Mouse (Mus musculus): ENCODE measurements at regions not wholly inside any gene's neighbourhood (a gene's known extent, or its start where the extent isn't known, plus 50 kb on each side); places are given as distances from the start of the nearest gene placed in this dataset.

- ATAC-seq (ENCODE audit: insufficient read depth, low FRiP score): no peak
- 60% methylated on average over 8 of the region's 8 CpGs for WGBS
- H3K27ac ChIP-seq (ENCODE audit: low read length): 0 out of 2 replicates have a peak overlapping the region, but pooled peaks have one; percentile 66
Observed at GRCm38 (mm10) chr17:79964850-79965249, 68.9 kb upstream of the Atl2 start.

GRCm38 (mm10) chr17:79963330-79963729 is 67.4 kb upstream of the Atl2 start:
- ATAC-seq (ENCODE audit: insufficient read depth, low FRiP score): no peak
- Histone ChIP-seq H3K4me1 (ENCODE audit: control insufficient read depth, insufficient read depth, low read length) (peaks cover 4% of the 10 kb centered on the region), H3K9me3 (replicated peaks; ENCODE audit: control insufficient read depth, low read length) (no peaks in the 10 kb centered on the region), H3K4me3 (replicated peaks; ENCODE audit: low read length) (no peak overlapping the region), H3K36me3 (ENCODE audit: control insufficient read depth, insufficient read depth, low read length) (no peaks in the 10 kb centered on the region), H3K9ac (ENCODE audit: low read length) (no peak overlapping the region), H3K27ac (ENCODE audit: low read length) (no peak overlapping the region), H3K4me2 (ENCODE audit: low read depth, low read length) (no peak overlapping the region), H3K27me3 (ENCODE audit: control insufficient read depth, insufficient read depth, low read length) (no peaks in the 10 kb centered on the region)
- 63% methylated on average over 2 of the region's 2 CpGs for WGBS

More at GRCm38 (mm10) chr17:79964850-79965249, 68.9 kb upstream of the Atl2 start:
- Histone ChIP-seq H3K9me3 (replicated peaks; ENCODE audit: control insufficient read depth, low read length) (no peaks in the 10 kb centered on the region), H3K4me2 (ENCODE audit: low read depth, low read length) (no peak overlapping the region), H3K27me3 (ENCODE audit: control insufficient read depth, insufficient read depth, low read length) (no peaks in the 10 kb centered on the region), H3K4me3 (replicated peaks; ENCODE audit: low read length) (no peak overlapping the region), H3K36me3 (ENCODE audit: control insufficient read depth, insufficient read depth, low read length) (no peaks in the 10 kb centered on the region), H3K4me1 (ENCODE audit: control insufficient read depth, insufficient read depth, low read length) (peaks cover 18% of the 10 kb centered on the region; the same call in 1 of the 2 replicates), H3K9ac (ENCODE audit: low read length) (no peak overlapping the region)

- no peak overlapping the region for H3K27ac ChIP-seq (ENCODE audit: low read length)
- H3K4me1 ChIP-seq (ENCODE audit: control insufficient read depth, insufficient read depth, low read length): no peaks in the 10 kb centered on the region; the same call in 1 of the 2 replicates
- H3K27me3 ChIP-seq (ENCODE audit: control insufficient read depth, insufficient read depth, low read length): no peaks in the 10 kb centered on the region
- WGBS: 30% methylated on average over 9 of the region's 9 CpGs
- no peak overlapping the region for H3K4me3 ChIP-seq (replicated peaks; ENCODE audit: low read length)
- H3K36me3 ChIP-seq (ENCODE audit: control insufficient read depth, insufficient read depth, low read length): no peaks in the 10 kb centered on the region
- no peak overlapping the region for H3K4me2 ChIP-seq (ENCODE audit: low read depth, low read length)
- no peaks in the 10 kb centered on the region for H3K9me3 ChIP-seq (replicated peaks; ENCODE audit: control insufficient read depth, low read length)
- no peak overlapping the region for H3K9ac ChIP-seq (ENCODE audit: low read length)
- no peak for ATAC-seq (ENCODE audit: insufficient read depth, low FRiP score)
Observed at GRCm38 (mm10) chr17:79961391-79961790, 65.5 kb upstream of the Atl2 start.

- Histone ChIP-seq H3K9me3 (replicated peaks; ENCODE audit: control insufficient read depth, low read length) (no peaks in the 10 kb centered on the region), H3K36me3 (ENCODE audit: control insufficient read depth, insufficient read depth, low read length) (no peaks in the 10 kb centered on the region), H3K4me3 (replicated peaks; ENCODE audit: low read length) (no peak overlapping the region), H3K27me3 (ENCODE audit: control insufficient read depth, insufficient read depth, low read length) (no peaks in the 10 kb centered on the region), H3K9ac (ENCODE audit: low read length) (no peak overlapping the region), H3K4me1 (ENCODE audit: control insufficient read depth, insufficient read depth, low read length) (no peaks in the 10 kb centered on the region; the same call in 1 of the 2 replicates), H3K27ac (ENCODE audit: low read length) (no peak overlapping the region), H3K4me2 (ENCODE audit: low read depth, low read length) (no peak overlapping the region)
- no peak for ATAC-seq (ENCODE audit: insufficient read depth, low FRiP score)
- 42% methylated on average over 3 of the region's 3 CpGs for WGBS
Observed at GRCm38 (mm10) chr17:79960688-79961087, 64.8 kb upstream of the Atl2 start.

GRCm38 (mm10) chr17:79955267-79955666 is 59.3 kb upstream of the Atl2 start:
- H3K27me3 ChIP-seq (ENCODE audit: control insufficient read depth, insufficient read depth, low read length): no peaks in the 10 kb centered on the region
- WGBS: 21% methylated on average over 1 of the region's 1 CpGs
- no peak for ATAC-seq (ENCODE audit: insufficient read depth, low FRiP score)
- peaks cover 6% of the 10 kb centered on the region for H3K4me1 ChIP-seq (ENCODE audit: control insufficient read depth, insufficient read depth, low read length)
- no peaks in the 10 kb centered on the region for H3K9me3 ChIP-seq (replicated peaks; ENCODE audit: control insufficient read depth, low read length)
- H3K4me3 ChIP-seq (replicated peaks; ENCODE audit: low read length): no peak overlapping the region
- H3K36me3 ChIP-seq (ENCODE audit: control insufficient read depth, insufficient read depth, low read length): no peaks in the 10 kb centered on the region
- no peak overlapping the region for H3K9ac ChIP-seq (ENCODE audit: low read length)
- no peak overlapping the region for H3K4me2 ChIP-seq (ENCODE audit: low read depth, low read length)
- no peak overlapping the region for H3K27ac ChIP-seq (ENCODE audit: low read length)

GRCm38 (mm10) chr17:79954624-79955244 is 58.8 kb upstream of the Atl2 start:
- H3K9ac ChIP-seq (ENCODE audit: low read length): no peak overlapping the region
- H3K4me3 ChIP-seq (replicated peaks; ENCODE audit: low read length): no peak overlapping the region
- H3K27ac ChIP-seq (ENCODE audit: low read length): no peak overlapping the region
- H3K9me3 ChIP-seq (replicated peaks; ENCODE audit: control insufficient read depth, low read length): no peaks in the 10 kb centered on the region
- H3K4me2 ChIP-seq (ENCODE audit: low read depth, low read length): no peak overlapping the region
- peaks cover 7% of the 10 kb centered on the region for H3K4me1 ChIP-seq (ENCODE audit: control insufficient read depth, insufficient read depth, low read length)
- no peak for ATAC-seq (ENCODE audit: insufficient read depth, low FRiP score)
- no peaks in the 10 kb centered on the region for H3K27me3 ChIP-seq (ENCODE audit: control insufficient read depth, insufficient read depth, low read length)
- WGBS: 48% methylated on average over 6 of the region's 6 CpGs
- no peaks in the 10 kb centered on the region for H3K36me3 ChIP-seq (ENCODE audit: control insufficient read depth, insufficient read depth, low read length)

GRCm38 (mm10) chr17:79948591-79949475 is 52.9 kb upstream of the Atl2 start:
- Histone ChIP-seq H3K27ac (ENCODE audit: low read length) (peak overlapping the region; percentile 80; the same call in 1 of the 2 replicates), H3K4me3 (replicated peaks; ENCODE audit: low read length) (no peak overlapping the region), H3K4me1 (ENCODE audit: control insufficient read depth, insufficient read depth, low read length) (peaks cover 13% of the 10 kb centered on the region), H3K27me3 (ENCODE audit: control insufficient read depth, insufficient read depth, low read length) (no peaks in the 10 kb centered on the region), H3K4me2 (ENCODE audit: low read depth, low read length) (peak overlapping the region; percentile 45), H3K36me3 (ENCODE audit: control insufficient read depth, insufficient read depth, low read length) (no peaks in the 10 kb centered on the region), H3K9ac (ENCODE audit: low read length) (no peak overlapping the region), H3K9me3 (replicated peaks; ENCODE audit: control insufficient read depth, low read length) (no peaks in the 10 kb centered on the region)
- ATAC-seq (ENCODE audit: insufficient read depth, low FRiP score): no peak
- WGBS: 49% methylated on average over 11 of the region's 11 CpGs

All from stomach, embryonic 16.5 days (tissue).